Mouse (Mus musculus) retina, postnatal 7 days (tissue): Measurements from ENCODE around the gene Hist1h2bg.
"Not testable (repeated sequence)": the region's sequence is repeated elsewhere in the genome, so short reads cannot be mapped to it uniquely, and the experiment has no call there.

Source experiments
- DNase-seq: peaks from one replicate; pipeline ENCODE4 v3.0.0-alpha.2; 2012; ENCODE audit warnings: low read depth, low spot score

The Hist1h2bg gene

DNA sequence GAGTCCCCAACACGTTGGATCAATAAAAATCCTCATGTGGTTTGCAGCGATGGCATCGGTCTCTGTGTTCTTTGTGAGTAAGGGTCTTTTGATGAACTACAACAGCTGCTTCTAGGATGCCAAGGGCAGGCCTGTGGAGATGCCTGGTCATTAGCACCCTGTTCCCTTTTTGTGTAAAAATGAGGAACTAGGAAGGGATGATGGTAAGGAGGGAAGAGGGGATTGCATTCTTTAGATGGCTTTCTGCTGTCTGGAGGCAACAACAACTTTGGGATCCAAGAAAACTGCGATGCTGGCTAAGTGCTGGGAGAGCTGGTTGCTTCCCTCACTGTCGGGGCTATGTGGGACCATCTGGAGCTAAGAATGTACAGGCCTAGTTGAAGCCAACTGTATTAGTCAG is 32.9 kb upstream of the Hist1h2bg start:
- DNase-seq: no peak

DNA sequence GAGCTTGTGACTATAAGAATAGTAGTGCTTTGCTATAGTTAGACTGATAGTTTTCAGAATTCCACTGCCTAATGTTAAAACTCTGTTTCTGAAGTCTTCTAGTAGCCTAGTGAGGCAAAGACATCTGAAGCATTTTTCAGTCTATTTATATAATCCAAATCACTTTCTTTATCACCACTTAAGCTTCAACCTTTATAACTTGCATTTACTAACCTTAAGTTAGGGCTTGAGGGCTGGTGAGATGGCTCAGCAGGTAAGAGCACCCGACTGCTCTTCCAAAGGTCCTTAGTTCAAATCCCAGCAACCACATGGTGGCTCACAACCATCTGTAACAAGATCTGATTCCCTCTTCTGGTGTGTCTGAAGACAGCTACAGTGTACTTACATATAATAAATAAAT is 31.4 kb upstream of the Hist1h2bg start:
- DNase-seq: not testable (repeated sequence)

DNA sequence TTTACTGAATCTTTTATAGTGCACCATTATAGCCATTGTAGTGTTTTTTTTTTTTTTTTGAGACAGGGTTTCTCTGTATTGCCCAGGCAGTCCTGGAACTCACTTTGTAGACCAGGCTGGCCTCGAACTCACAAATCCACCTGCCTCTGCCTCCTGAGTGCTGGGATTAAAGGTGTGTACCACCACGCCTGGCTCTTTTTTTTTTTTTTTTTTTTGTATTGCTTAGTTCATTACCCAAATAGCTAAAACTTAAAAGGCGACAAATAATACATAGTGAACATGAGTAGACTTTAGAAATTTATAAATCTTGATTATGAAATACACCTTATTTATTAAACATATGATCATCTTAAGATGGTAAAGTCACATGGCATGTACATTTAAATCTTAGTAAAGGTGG is 29.7 kb upstream of the Hist1h2bg start:
- no peak for DNase-seq

DNA sequence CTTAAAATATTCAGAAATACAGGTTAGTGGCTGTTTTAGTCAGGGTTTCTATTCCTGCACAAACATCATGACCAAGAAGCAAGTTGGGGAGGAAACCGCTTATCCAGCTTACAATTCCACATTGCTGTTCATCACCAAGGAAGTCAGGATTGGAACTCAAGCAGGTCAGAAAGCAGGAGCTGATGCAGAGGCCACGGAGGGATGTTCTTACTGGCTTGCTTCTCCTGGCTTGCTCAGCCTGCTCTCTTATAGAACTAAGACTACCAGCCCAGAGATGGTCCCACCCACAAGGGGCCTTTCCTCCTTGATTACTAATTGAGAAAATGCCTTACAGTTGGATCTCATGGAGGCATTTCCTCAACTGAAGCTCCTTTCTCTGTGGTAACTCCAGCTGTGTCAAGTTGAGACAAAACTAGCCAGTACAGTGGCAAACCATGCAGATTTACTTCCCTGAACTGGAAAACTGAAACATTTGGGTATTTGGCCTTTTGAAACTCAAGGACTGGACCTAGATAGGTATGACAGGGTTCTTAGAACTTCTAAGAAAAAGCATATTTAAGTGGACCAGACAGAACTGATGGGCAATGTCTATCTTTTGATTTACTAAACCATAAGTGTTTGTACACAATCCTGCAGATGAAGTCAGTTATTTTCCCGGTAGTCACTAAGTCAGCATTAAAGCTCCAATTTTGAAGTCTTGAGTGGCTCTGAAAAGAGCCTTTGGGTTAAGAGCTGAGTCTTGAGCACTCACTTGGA is 28.8 kb upstream of the Hist1h2bg start:
- DNase-seq: not testable (repeated sequence)

DNA sequence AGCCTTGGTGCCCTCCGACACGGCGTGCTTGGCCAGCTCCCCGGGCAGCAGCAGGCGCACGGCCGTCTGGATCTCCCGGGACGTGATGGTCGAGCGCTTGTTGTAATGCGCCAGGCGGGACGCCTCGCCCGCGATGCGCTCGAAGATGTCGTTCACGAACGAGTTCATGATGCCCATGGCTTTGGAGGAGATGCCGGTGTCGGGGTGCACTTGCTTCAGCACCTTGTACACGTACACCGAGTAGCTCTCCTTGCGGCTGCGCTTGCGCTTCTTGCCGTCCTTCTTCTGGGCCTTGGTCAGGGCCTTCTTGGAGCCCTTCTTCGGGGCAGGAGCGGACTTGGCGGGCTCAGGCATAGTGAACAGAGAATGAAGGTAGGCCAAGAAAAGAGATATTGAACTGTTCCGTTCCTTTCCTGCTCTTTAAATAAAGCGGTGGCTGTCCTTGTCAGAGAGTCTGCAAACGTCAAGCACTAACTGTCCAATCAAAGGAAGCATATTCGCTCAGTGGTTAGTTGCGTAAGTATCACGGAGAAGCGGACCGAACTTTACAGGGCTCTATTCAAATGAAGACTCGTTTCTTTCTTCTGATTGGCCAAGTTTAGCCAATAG is 28.1 kb upstream of the Hist1h2bg start, which contains the start of gene Hist1h2bh:
Hist1h2bh (minus strand) TSS at position 394 of the 609 bp plus-strand sequence.
- not testable (repeated sequence) for DNase-seq

DNA sequence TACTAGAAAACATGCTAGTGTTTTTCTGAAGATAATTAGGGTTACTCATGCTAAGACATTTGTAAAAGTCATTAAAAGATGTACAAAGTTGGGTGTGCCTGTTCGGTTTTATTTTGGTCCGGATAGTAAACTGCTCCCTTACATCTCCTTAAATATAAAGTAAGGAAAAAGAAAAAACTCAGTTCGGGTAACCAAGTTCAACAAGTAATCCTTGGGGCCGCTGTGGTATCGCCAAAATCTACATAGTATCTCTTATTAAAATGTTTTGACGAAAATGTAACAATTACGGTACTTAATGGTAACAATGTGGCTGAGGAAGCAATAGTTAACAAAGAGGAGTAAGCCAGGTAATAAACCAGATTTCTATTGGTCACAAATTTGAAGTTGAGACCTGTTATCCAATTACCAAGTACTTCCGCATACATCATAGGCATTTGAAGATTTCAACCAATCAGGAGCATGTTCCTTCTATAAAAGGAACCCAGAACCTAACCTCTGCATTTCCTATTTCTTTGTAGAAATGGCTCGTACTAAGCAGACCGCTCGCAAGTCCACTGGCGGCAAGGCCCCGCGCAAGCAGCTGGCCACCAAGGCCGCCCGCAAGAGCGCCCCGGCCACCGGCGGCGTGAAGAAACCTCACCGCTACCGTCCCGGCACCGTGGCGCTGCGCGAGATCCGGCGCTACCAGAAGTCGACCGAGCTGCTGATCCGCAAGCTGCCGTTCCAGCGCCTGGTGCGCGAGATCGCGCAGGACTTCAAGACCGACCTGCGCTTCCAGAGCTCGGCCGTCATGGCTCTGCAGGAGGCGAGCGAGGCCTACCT is 27.0 kb upstream of the Hist1h2bg start, which contains the start of gene Hist1h3f:
Hist1h3f (plus strand) TSS at position 88 of the 822 bp plus-strand sequence.
- peak; percentile 89 for DNase-seq

DNA sequence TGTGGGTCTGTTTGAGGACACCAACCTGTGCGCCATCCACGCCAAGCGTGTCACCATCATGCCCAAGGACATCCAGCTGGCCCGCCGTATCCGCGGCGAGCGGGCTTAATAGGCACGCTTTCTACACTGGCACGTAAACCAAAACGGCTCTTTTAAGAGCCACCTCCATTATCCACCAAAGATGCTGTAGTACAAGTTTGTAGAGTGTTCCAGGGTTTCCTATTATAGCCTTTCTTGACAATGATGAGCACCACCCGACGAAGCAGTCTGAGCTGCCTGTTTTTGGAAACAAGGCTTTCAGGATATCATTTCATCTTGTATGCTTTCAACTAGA is 26.4 kb upstream of the Hist1h2bg start:
- not testable (repeated sequence) for DNase-seq

DNA sequence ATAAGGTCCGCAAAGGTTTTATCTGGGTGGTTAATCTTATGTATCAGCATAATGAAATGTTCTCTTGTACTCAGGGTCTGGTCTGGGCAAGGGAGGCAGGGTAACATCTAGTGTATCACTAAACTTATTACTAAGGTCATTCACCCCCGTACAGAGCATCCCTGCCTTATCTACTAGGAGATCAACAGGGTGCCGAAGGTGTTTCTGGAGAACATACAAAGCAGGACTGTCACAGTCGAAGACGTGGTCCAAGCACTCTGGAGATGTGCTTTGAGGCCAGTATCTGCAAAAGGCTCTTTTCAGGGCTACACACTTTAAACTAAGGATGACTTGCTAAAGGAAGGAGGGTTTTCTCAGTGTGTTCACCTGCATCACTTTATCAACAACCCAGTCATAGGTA is 24.5 kb upstream of the Hist1h2bg start:
- no peak for DNase-seq

DNA sequence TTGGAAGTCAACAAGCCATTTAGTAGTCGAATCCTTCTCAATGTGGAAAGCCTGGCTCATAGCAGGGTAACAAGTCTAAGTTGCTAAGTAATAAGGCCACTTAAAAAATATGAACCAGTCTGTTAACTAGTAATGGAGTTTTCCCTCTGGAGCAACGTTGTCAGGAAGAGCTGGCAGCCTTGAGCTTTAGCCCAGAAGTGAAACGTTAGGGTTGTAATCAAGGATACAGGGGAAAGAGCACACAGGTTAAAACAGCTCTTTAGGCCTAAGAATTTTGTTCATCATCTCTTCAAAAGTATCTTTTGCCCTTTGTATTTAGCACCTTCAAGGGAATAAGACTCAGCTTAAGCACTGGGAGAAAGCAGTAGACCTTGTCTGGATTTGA is 20.4 kb upstream of the Hist1h2bg start:
- DNase-seq: no peak

DNA sequence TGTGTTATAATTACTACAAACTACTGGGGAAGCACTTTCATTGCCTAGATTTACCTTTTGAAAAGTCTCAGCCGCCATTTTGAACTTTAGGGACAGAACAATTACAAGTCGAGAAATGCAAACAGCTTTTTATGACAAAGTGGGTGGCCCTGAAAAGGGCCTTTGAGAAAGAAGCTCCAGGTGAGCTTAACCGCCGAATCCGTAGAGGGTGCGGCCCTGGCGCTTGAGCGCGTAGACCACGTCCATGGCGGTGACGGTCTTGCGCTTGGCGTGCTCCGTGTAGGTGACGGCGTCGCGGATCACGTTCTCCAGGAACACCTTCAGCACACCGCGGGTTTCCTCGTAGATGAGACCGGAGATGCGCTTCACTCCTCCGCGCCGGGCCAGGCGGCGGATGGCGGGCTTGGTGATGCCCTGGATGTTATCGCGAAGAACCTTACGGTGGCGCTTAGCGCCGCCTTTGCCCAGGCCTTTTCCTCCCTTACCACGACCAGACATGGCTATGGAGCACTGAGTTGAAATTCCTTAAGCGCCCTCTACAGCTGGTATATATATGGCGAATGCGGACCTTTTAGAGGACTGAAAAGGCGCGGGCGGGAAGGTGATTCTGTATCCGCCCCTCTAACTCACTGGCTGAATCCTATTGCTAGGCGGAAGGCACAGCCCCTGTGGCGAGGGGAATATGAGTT is 19.9 kb upstream of the Hist1h2bg start, which contains the start of gene Hist1h4f:
Hist1h4f (minus strand) TSS at position 503 of the 689 bp plus-strand sequence.
- DNase-seq: peak; percentile 82

DNA sequence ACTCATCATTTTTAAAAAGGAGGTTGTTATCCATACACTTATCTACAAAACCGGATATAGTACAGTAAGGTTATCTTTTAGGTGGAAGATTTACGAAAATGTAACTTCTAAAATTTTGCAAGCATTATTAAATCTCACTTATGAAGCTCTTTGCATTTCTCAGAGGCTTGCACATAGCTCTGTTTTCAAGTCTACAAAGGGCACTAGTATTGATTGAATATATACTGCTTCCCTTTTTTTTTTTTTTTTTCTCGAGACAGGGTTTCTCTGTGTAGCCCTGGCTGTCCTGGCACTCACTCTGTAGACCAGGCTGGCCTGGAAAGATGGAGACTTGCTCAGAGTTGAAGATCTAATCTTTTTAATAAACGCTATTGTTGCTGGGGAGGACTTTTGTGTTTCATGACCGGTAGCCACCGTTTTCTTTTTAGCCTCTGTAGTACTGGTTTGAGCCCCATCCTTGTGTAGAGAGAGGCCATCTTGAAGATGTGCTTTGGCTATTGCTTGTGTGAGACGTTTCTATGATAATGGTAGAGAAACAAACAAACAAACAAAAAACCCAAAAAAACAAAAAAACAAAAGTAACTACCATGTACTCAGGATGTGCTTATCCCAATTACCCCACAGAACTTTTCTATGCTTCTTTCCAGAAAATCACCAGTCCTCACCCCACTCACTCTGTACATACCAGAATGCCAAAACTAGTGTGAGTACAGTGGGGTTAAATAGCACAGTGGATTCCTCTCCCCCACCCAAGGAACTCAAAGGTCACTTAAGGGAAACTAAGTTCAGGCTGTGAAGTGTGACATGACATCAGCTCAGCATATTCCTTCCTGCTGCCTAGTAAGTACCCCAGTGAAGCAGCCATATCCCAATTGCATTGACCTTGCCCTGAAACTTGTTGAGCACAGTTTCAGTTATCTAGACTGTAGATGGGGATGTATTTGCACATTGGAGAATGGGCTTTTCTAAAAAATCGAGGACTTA is 19.0 kb upstream of the Hist1h2bg start:
- no peak for DNase-seq

DNA sequence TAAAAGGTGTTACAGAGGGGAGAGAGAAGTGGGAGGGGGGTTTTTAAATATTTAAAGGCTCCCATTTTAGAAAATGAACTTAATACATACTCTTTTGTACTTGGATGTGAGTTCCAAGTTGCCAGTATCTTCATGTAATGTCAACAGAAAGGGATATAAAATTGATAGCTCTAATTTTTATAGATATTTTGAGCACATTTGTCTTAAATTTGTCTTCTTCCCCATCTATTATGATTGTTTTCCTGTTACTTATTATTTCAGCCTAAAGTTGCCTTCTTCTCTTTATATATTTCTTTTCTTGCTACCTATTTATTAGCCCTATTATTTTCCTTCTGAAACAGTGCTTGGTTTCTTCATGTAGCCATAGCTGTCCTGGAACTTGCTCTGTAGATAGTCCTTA is 18.2 kb upstream of the Hist1h2bg start, which contains the start of gene Hist1h1d:
Hist1h1d (plus strand) TSS at position 301 of the 400 bp plus-strand sequence.
- DNase-seq: no peak

DNA sequence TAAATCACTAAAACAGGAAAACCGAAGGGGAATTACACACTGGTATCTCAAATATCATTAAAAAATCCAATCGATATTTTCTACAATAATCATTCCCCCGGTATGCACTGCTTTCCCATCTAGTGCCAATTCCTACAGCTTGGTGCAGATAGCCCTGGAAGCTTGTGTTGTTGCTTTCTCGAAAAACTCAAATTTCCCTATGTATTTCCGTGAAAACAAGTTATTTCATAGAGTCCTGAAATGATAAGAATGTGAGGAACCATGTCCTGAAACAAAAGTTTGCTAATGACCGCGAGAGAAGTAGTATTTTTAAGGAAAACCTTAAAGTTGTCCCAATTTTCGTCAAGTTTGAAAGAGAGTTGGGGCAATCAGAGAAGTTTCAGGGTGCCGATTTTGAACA is 16.8 kb upstream of the Hist1h2bg start:
- DNase-seq: no peak

DNA sequence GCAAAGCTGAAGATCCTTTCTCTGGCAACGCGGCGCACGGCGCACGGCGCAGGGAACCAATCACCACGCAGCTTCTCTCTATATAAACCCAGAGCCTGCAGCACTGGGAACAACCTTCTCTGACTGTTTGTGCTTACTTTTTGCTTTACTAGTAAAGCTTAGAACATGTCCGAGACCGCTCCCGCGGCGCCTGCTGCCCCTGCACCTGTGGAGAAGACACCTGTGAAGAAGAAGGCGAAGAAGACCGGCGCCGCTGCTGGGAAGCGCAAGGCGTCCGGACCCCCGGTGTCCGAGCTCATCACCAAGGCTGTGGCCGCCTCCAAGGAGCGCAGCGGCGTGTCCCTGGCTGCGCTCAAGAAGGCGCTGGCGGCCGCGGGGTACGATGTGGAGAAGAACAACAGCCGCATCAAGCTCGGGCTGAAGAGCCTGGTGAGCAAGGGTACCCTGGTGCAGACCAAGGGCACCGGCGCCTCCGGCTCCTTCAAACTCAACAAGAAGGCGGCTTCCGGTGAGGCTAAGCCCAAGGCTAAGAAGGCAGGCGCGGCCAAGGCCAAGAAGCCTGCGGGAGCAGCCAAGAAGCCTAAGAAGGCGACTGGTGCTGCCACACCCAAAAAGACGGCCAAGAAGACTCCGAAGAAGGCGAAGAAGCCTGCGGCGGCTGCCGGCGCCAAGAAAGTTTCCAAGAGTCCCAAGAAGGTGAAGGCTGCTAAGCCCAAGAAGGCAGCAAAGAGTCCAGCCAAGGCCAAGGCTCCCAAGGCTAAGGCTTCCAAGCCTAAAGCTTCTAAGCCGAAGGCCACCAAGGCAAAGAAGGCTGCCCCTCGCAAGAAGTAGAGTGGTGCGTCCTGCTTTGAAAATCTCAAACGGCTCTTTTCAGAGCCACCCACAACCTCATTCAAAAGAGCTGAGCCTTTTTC is 16.0 kb upstream of the Hist1h2bg start:
- DNase-seq: no peak

DNA sequence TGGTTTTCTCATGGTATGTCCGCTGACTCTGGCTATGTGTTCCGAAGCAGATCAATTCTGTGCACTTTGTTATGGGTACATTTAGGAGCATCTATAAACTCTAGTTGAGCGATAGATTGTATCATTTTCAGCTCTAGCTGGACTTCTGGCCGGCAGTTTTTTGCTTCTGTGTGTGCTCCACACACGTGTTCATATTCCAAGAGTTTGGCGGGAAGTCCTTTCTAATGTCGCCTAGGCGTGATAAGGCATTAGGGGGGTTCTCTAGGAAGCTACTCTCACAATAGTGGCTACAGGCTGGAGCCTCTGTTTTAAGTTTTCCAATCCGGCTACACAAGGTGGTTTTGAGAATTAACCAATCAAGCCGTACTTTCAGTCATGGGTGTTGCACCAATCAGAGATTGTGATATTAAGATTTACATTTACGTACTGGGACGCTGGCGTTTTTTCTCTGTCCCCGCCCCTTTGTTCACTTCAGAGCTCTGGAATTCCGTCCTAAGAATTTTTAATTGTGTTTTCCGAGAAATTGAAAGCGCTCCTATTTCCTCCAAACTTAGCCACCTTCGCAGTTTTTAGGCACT is 15.3 kb upstream of the Hist1h2bg start:
- no peak for DNase-seq

DNA sequence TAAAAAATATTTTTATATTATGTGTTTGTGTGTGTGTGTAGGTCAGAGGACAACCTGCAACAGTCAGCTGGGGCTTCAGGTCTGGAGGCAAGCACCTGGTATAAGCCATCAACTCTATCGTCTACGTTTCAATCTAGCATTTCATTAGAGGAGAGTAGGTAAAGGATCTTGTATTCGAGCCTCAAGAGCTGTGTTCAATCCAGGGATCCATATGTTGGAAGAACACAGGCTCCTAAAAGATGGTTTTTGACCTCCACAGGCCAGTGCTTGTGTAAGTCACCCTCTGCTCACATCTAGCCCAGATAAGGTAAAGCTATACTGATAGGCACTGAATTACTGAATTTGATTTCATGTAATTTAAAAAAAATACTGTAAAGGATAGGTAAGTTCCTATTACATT is 14.3 kb upstream of the Hist1h2bg start:
- DNase-seq: no peak

DNA sequence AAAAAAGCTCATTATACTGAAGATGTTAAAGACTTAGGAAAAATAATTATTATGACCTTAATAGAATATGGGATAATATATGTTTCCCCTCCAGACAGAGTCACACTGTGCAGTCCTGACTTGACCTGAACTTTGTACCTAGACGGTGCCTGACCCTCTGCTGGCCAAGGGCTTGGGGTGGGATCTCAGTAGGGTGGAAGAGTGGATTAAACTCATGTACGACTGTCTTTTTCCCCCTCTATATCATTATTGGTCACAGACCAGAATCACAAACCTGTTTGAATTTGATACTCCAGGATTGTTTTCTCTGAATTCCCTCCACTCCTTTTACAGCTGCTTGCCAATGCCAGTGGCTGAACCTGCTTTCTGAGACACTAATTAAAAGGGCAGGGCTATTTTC is 10.5 kb upstream of the Hist1h2bg start:
- DNase-seq: not testable (repeated sequence)

DNA sequence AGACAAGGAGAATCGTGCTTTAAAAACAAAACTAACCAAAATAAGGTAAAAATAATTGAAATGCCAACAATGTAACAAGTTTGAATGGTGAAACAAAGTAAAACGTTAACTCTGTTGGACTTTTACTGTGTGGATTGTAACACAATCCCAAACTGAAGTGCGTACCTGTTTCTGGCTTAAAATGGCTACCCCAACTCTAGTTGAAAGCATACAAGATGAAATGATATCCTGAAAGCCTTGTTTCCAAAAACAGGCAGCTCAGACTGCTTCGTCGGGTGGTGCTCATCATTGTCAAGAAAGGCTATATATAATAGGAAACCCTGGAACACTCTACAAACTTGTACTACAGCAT is 9.7 kb upstream of the Hist1h2bg start:
- not testable (repeated sequence) for DNase-seq
